Mouse (Mus musculus) thymus, adult 2 months (tissue): ENCODE measurements around the gene Mrm3.

Source experiments
- CTCF ChIP-seq: fragments of 200-500 bp; IDR thresholded peaks from 2 replicates; pipeline ENCODE4 v1.5.1; 2012; ENCODE audit warnings: mild to moderate bottlenecking, control low read depth, low read length, moderate library complexity, borderline replicate concordance; ENCODE audit not compliant: control insufficient read depth, poor library complexity, insufficient read depth; ENCODE audit errors: extremely low read depth
- POLR2A ChIP-seq: fragments of 200-500 bp; IDR thresholded peaks from 2 replicates; pipeline ENCODE4 v1.6.1; 2012; ENCODE audit warnings: mild to moderate bottlenecking, low read length, control low read depth, moderate library complexity; ENCODE audit not compliant: control insufficient read depth, poor library complexity, insufficient read depth; ENCODE audit errors: extremely low read depth

DNA sequence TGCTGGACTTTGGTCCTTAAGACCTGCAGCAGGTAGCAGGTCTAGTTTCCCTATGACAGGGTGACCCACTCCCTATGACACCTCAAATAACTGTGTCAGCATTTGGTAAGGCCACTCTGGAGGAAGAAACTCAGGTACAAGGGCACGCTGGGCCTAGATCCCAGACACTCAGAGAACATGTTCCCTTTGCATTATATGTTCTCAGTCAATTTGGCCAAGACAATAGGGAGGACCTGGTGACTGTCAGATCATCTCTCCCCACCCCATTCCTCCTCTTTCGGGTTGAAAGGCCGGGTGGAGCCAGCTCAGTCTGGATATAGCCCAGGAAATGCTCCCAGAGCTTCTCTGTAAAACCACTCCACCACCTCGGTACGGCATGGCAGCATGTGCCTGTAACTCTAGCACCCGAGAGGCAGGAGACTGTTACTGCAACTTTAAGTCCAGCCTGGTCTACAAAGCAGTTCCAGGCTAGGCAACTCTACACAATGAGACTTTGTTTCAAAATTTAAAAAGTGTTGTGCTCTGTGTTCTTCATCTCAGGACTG, 25.1 kb downstream of the Mrm3 start:
- TF ChIP-seq CTCF: no peak
- no peak for TF ChIP-seq POLR2A
